Mouse (Mus musculus): ENCODE measurements around the gene Carf. TPM values are rescaled to one million over a fixed set of nuclear protein-coding genes. Genes with fewer than 3 reads are reported as not detected.

Gene Carf
- 3.4 and 4.0 TPM in 2 replicates for polyA plus RNA-seq (2015; fragmentation: Nextera tagmentation; extraction: Ambion mirVana)

GRCm38 (mm10) chr1:60098024-60098781 is at the start of gene Carf, which contains the start of gene Wdr12:
Gene Carf, plus strand, starts transcription at chr1:60098247.
Gene Wdr12, minus strand, starts transcription at chr1:60098645.

GRCm38 (mm10) chr1:60179932-60180783 is 82.1 kb downstream of the Carf start, which contains the start of gene Nbeal1:
Gene Nbeal1, plus strand, starts transcription at chr1:60180599.

Other genes with a start within 250 kb of the Carf start
- 2.6 and 2.8 TPM in 2 replicates for gene Fam117b, start 185.2 kb upstream of the Carf start, polyA plus RNA-seq (2015; fragmentation: Nextera tagmentation; extraction: Ambion mirVana)
- gene Ica1l, start 55.1 kb upstream of the Carf start, polyA plus RNA-seq (2015; fragmentation: Nextera tagmentation; extraction: Ambion mirVana), result 0.16 and 0.24 TPM in 2 replicates
- 24.4 and 25.0 TPM in 2 replicates for gene Wdr12, start 398 bp downstream of the Carf start, polyA plus RNA-seq (2015; fragmentation: Nextera tagmentation; extraction: Ambion mirVana)
- 3.7 and 5.2 TPM in 2 replicates for gene Nbeal1, start 82.4 kb downstream of the Carf start, polyA plus RNA-seq (2015; fragmentation: Nextera tagmentation; extraction: Ambion mirVana)
- gene Cyp20a1, start 245.1 kb downstream of the Carf start, polyA plus RNA-seq (2015; fragmentation: Nextera tagmentation; extraction: Ambion mirVana), result 16.5 and 17.3 TPM in 2 replicates